Mouse (Mus musculus) embryonic facial prominence, embryonic 11.5 days (tissue): ENCODE measurements around the gene Igsf11. TPM values are rescaled to one million over a fixed set of nuclear protein-coding genes. Genes with fewer than 3 reads are reported as not detected.

Source experiments
- ATAC-seq: fragments of 200-750 bp; cut with Nextera tagmentation; replicated peaks from 2 replicates; pipeline ENCODE4 v1.8.0; 2017; ENCODE audit warnings: low read depth; ENCODE audit not compliant: insufficient number of reproducible peaks, low FRiP score, low TSS enrichment
- DNase-seq: peaks from one replicate; pipeline ENCODE4 v3.0.0-alpha.2; 2015; ENCODE audit warnings: low spot score
- H3K27ac ChIP-seq: fragments of 300-500 bp; sonication (generic); replicated peaks from 2 replicates; pipeline ENCODE4 v1.5.1; 2014; ENCODE audit warnings: mild to moderate bottlenecking, low read depth, low read length, control low read depth
- H3K27me3 ChIP-seq: fragments of 300-500 bp; sonication (generic); 2 replicates; pipeline ENCODE4 v1.6.1; 2014; ENCODE audit warnings: mild to moderate bottlenecking, low read length, moderate library complexity, mixed read lengths; ENCODE audit not compliant: control insufficient read depth, insufficient read depth
- H3K36me3 ChIP-seq: fragments of 300-500 bp; sonication (generic); replicated peaks from 2 replicates; pipeline ENCODE4 v1.6.1; 2014; ENCODE audit warnings: low read depth, mild to moderate bottlenecking, low read length, moderate library complexity, mixed read lengths; ENCODE audit not compliant: control insufficient read depth, insufficient read depth
- H3K4me1 ChIP-seq: fragments of 300-500 bp; sonication (generic); 2 replicates; pipeline ENCODE4 v1.6.1; 2014; ENCODE audit warnings: low read length, mixed read lengths; ENCODE audit not compliant: control insufficient read depth, insufficient read depth
- H3K4me2 ChIP-seq: fragments of 300-500 bp; sonication (generic); 2 replicates; pipeline ENCODE4 v1.6.1; 2014; ENCODE audit warnings: low read depth, mild to moderate bottlenecking, control low read depth, low read length, moderate library complexity
- H3K4me3 ChIP-seq: fragments of 300-500 bp; sonication (generic); 2 replicates; pipeline ENCODE4 v1.5.1; 2014; ENCODE audit warnings: low read depth, low read length, control low read depth
- H3K9ac ChIP-seq: fragments of 300-500 bp; sonication (generic); replicated peaks from 2 replicates; pipeline ENCODE4 v1.6.1; 2014; ENCODE audit warnings: mild to moderate bottlenecking, control low read depth, low read length
- H3K9me3 ChIP-seq: fragments of 300-500 bp; sonication (generic); replicated peaks from 2 replicates; pipeline ENCODE4 v1.6.1; 2016; ENCODE audit warnings: mild to moderate bottlenecking, low read length, inconsistent platforms, mixed read lengths; ENCODE audit not compliant: control insufficient read depth
- WGBS: fragments of 180-500 bp; shearing (Covaris S2); extraction: QIAGEN DNeasy Blood & Tissue Kit; methylation state at CpG from one replicate; pipeline ENCODE4 v1.1.7; 2014; 5-methylcytosine and 5-hydroxymethylcytosine counted together
- polyA plus RNA-seq: library from polyadenylated mRNA; unstranded; fragments of >200 nt; fragmentation: Nextera tagmentation; extraction: Ambion mirVana; gene quantifications from 2 replicates; pipeline ENCODE4 v1.2.1, GENCODE M21; 2014

The Igsf11 gene
- polyA plus RNA-seq: 0.49 and 0.75 TPM in 2 replicates

DNA sequence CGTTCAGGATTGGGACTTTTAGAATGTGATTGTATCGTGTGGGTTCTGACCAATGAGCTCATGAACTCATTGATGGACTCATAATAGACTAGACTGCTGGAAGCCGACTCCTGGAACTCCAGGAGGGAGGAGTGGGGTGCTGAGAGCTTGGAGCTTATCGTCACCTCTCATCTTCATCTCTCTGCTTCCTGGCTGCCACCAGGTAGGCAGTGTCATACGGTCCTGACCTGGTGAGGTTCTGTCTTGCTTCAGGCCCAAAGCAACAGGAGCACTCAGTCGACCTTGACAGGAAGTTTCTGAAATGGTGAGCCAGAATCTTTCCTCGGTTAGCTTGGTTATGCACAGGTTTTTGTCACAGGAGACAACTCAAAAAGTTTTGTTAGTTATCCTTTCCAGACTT is at the start of gene Igsf11:
Igsf11 (plus strand) TSS at position 301 of the 400 bp plus-strand sequence.
- H3K27ac ChIP-seq: no peak within 1 kb of the TSS
- no peak within 1 kb of the TSS for H3K4me2 ChIP-seq
- ATAC-seq (no peak), DNase-seq (no peak)
- no peak within 1 kb of the TSS for H3K9ac ChIP-seq
- no peaks in the 10 kb centered on the region for H3K36me3 ChIP-seq
- H3K4me1 ChIP-seq: no peaks in the 10 kb centered on the region
- no peak within 1 kb of the TSS for H3K4me3 ChIP-seq
- 82% methylated on average over 7 of the region's 7 CpGs for WGBS
- no peaks in the 10 kb centered on the region for H3K27me3 ChIP-seq
- no peaks in the 10 kb centered on the region for H3K9me3 ChIP-seq

DNA sequence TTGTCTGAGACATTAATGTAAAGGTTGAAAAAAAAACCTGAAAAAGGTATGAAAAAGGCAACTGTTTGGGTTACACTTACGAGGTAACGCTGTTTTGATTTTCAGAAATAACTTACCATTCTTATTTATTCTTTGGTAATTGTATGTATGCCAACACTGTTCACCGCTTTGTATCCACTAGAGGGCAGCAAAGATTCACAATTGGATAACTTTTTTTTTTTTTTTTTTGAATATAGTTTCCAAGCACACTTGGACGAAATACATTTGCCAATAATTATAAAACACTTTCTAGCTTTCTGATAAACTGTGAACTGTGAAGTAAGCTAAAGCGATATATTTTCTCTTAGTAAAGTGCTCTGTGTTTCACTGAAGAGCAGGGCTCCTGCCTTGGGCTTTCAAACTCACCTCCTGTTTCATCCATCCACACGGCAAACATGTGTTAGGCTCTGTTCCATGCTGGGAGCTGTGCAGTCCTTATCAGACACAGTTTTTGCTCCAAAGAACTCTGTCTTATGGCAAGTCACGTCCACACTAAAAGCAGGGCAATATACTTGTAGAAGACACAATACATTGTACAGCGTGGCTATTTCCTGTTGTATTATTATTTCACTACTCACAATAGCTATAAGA is 34.2 kb upstream of the Igsf11 start:
- H3K4me2 ChIP-seq: no peak overlapping the region
- 38% methylated on average over 8 of the region's 8 CpGs for WGBS
- no peak overlapping the region for H3K9ac ChIP-seq
- H3K4me3 ChIP-seq: no peak overlapping the region
- H3K4me1 ChIP-seq: no peaks in the 10 kb centered on the region
- DNase-seq: peak; percentile 81
- H3K27ac ChIP-seq: no peak overlapping the region
- no peaks in the 10 kb centered on the region for H3K27me3 ChIP-seq
- no peaks in the 10 kb centered on the region for H3K36me3 ChIP-seq
- no peak for ATAC-seq
- H3K9me3 ChIP-seq: no peaks in the 10 kb centered on the region

DNA sequence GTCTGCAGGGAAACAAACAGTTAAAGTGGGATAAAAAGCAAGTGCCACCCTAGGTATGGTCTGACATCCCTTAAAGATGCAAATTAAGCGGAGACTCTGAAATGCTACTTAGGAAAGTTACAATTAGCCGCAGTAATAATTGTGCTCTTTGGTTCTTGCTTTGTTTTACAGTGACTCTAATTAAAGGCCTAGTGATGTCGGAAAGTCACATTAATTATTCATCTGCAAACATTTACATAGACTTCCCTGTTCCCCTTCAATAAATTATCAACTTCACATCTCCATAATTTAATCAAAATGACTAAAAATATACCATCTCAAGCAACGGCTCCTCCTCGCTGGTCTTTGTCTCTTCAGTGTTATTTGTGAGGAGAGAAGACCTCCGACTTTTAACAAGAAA is 31.9 kb upstream of the Igsf11 start:
- no peak overlapping the region for H3K27ac ChIP-seq
- H3K4me1 ChIP-seq: no peaks in the 10 kb centered on the region
- H3K27me3 ChIP-seq: no peaks in the 10 kb centered on the region
- no peak overlapping the region for H3K9ac ChIP-seq
- no peak overlapping the region for H3K4me2 ChIP-seq
- H3K9me3 ChIP-seq: no peaks in the 10 kb centered on the region
- H3K36me3 ChIP-seq: no peaks in the 10 kb centered on the region
- H3K4me3 ChIP-seq: no peak overlapping the region
- 70% methylated on average over 6 of the region's 6 CpGs for WGBS
- ATAC-seq (no peak), DNase-seq (no peak)

GRCm38 (mm10) chr16:38864358-38864757 is 28.1 kb upstream of the Igsf11 start:
- Histone ChIP-seq H3K4me1 (no peaks in the 10 kb centered on the region), H3K4me2 (no peak overlapping the region), H3K4me3 (no peak overlapping the region), H3K36me3 (no peaks in the 10 kb centered on the region), H3K27me3 (no peaks in the 10 kb centered on the region), H3K9ac (no peak overlapping the region), H3K27ac (no peak overlapping the region), H3K9me3 (no peaks in the 10 kb centered on the region)
- WGBS: 81% methylated on average over 5 of the region's 5 CpGs
- ATAC-seq (no peak), DNase-seq (no peak)

DNA sequence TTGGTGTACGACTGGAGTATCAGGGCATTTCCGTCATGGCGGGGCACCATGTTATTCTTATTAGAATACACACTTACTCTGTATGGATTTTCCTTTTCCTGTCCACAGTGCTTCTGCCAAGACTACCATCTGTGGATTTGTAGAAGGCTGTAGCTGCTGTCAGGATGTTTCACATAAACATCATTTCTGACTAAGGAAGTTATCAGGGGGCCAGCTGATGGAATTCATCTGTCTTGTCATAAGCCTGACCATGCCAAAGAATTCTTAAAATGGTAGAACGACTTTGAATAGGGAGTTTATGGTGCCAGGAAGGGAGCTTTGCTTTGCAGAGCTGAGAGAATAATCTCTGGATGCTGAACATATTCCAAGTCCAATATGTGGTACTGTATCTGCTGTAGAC is 19.2 kb upstream of the Igsf11 start:
- DNase-seq (no peak), ATAC-seq (no peak)
- no peak overlapping the region for H3K9ac ChIP-seq
- H3K4me3 ChIP-seq: no peak overlapping the region
- WGBS: 81% methylated on average over 4 of the region's 4 CpGs
- no peak overlapping the region for H3K27ac ChIP-seq
- no peaks in the 10 kb centered on the region for H3K4me1 ChIP-seq
- no peak overlapping the region for H3K4me2 ChIP-seq
- H3K27me3 ChIP-seq: no peaks in the 10 kb centered on the region
- no peaks in the 10 kb centered on the region for H3K9me3 ChIP-seq
- H3K36me3 ChIP-seq: no peaks in the 10 kb centered on the region

GRCm38 (mm10) chr16:38874481-38874880 is 18.0 kb upstream of the Igsf11 start:
- no peak overlapping the region for H3K9ac ChIP-seq
- H3K4me2 ChIP-seq: no peak overlapping the region
- no peaks in the 10 kb centered on the region for H3K36me3 ChIP-seq
- no peak for ATAC-seq
- no peaks in the 10 kb centered on the region for H3K9me3 ChIP-seq
- no peaks in the 10 kb centered on the region for H3K4me1 ChIP-seq
- no peaks in the 10 kb centered on the region for H3K27me3 ChIP-seq
- DNase-seq: no peak
- no peak overlapping the region for H3K4me3 ChIP-seq
- 43% methylated on average over 4 of the region's 4 CpGs for WGBS
- no peak overlapping the region for H3K27ac ChIP-seq

- Histone ChIP-seq H3K27me3 (peaks cover 3% of the 10 kb centered on the region; the same call in 1 of the 2 replicates), H3K4me1 (no peaks in the 10 kb centered on the region), H3K36me3 (no peaks in the 10 kb centered on the region), H3K4me2 (no peak overlapping the region), H3K9ac (no peak overlapping the region), H3K4me3 (no peak overlapping the region), H3K9me3 (no peaks in the 10 kb centered on the region), H3K27ac (no peak overlapping the region)
- WGBS: 38% methylated on average over 8 of the region's 8 CpGs
- no peak for ATAC-seq
- DNase-seq: no peak
Measured at GRCm38 (mm10) chr16:38898816-38899425, 6.5 kb downstream of the Igsf11 start.

- ATAC-seq (no peak), DNase-seq (no peak)
- Histone ChIP-seq H3K4me1 (no peaks in the 10 kb centered on the region), H3K9me3 (no peaks in the 10 kb centered on the region), H3K27me3 (peaks cover 3% of the 10 kb centered on the region; the same call in 1 of the 2 replicates), H3K27ac (no peak overlapping the region), H3K4me2 (no peak overlapping the region), H3K9ac (no peak overlapping the region), H3K36me3 (no peaks in the 10 kb centered on the region), H3K4me3 (no peak overlapping the region)
- WGBS: 84% methylated on average over 1 of the region's 1 CpGs
Measured at GRCm38 (mm10) chr16:38900024-38900423, 7.6 kb downstream of the Igsf11 start.
